Mouse (Mus musculus) gastrocnemius, postnatal 36 days (tissue): ENCODE results near the gene Cd79b. TPM values are rescaled to one million over a fixed set of nuclear protein-coding genes. Genes with fewer than 3 reads are reported as not detected.

Experiments used
- total RNA-seq, 2 experiments: library from RNA; stranded (reverse); gene quantifications; 2 replicates each; pipeline ENCODE4 v1.2.3; 2021

Cd79b gene
- total RNA-seq, 2 experiments from 2014 or later, result 0.30 to 0.43 TPM

Other genes with a start within 250 kb of the Cd79b start
- gene Taco1, start 248.7 kb downstream of the Cd79b start, total RNA-seq, result 10 to 100 TPM; 37.6 to 42.7 TPM
- 10 to 100 TPM; 20.6 to 20.8 TPM for gene Map3k3, start 230.1 kb downstream of the Cd79b start, total RNA-seq
- not detected for gene Gm10840, start 153.9 kb downstream of the Cd79b start, total RNA-seq
- gene Limd2, start 153.9 kb downstream of the Cd79b start, total RNA-seq, result 1 to 10 TPM; 1.5 to 3.6 TPM
- 10 to 100 TPM; 10.5 to 10.9 TPM for gene Strada, start 112.6 kb downstream of the Cd79b start, total RNA-seq
- gene Ccdc47, start 98.4 kb downstream of the Cd79b start, total RNA-seq, result 10 to 100 TPM; 60.0 to 68.3 TPM
- gene Ddx42, start 97.8 kb downstream of the Cd79b start, total RNA-seq, result 10 to 100 TPM; 19.1 to 22.2 TPM
- gene Ftsj3, start 58.7 kb downstream of the Cd79b start, total RNA-seq, result 10 to 100 TPM; 15.7 to 22.3 TPM
- 100 to 1,000 TPM; 122 to 134 TPM for gene Psmc5, start 58.6 kb downstream of the Cd79b start, total RNA-seq
- 10 to 100 TPM; 12.6 to 14.4 TPM for gene Smarcd2, start 41.8 kb downstream of the Cd79b start, total RNA-seq
- gene Tcam1, start 38.1 kb downstream of the Cd79b start, total RNA-seq, result under 1 TPM; 0.08 to 0.12 TPM
- not detected for gene Gh, start 12.9 kb downstream of the Cd79b start, total RNA-seq
- 100 to 1,000 TPM; 381 to 407 TPM for gene Scn4a, start 38.5 kb upstream of the Cd79b start, total RNA-seq
- 1 to 10 TPM; 5.7 to 7.1 TPM for gene Prr29, start 50.7 kb upstream of the Cd79b start, total RNA-seq
- gene Icam2, start 73.3 kb upstream of the Cd79b start, total RNA-seq, result 1 to 10 TPM; 4.4 to 5.4 TPM
- 1 to 10 TPM; 5.2 to 8.1 TPM for gene Ern1, start 173.1 kb upstream of the Cd79b start, total RNA-seq